Mouse (Mus musculus): ENCODE data around the gene Pld3. TPM values are rescaled to one million over a fixed set of nuclear protein-coding genes. Genes with fewer than 3 reads are reported as not detected.
A peak's percentile ranks its signal among the peaks of the same experiment; 100 is the strongest.

The Pld3 gene
- polyA plus RNA-seq, 1 experiment, result 85.8 TPM

GRCm38 (mm10) chr7:27569580-27570224 lies 16.7 kb upstream of the Pld3 start:
- DNase-seq (ENCODE audit: low spot score), result no peak

GRCm38 (mm10) chr7:27560978-27561377 lies 8.0 kb upstream of the Pld3 start:
- no peak for DNase-seq (ENCODE audit: low spot score)

- no peak for DNase-seq (ENCODE audit: low spot score)
Observed at GRCm38 (mm10) chr7:27560291-27560887, 7.4 kb upstream of the Pld3 start.

- no peak for DNase-seq (ENCODE audit: low spot score)
Observed at GRCm38 (mm10) chr7:27552070-27552469, 948 bp downstream of the Pld3 start.

GRCm38 (mm10) chr7:27549597-27549996 lies 3.4 kb downstream of the Pld3 start:
- no peak for DNase-seq (ENCODE audit: low spot score)

GRCm38 (mm10) chr7:27544675-27545370 lies 8.2 kb downstream of the Pld3 start:
- no peak for DNase-seq (ENCODE audit: low spot score)

- no peak for DNase-seq (ENCODE audit: low spot score)
Observed at GRCm38 (mm10) chr7:27543851-27544250, 9.2 kb downstream of the Pld3 start.

- DNase-seq (ENCODE audit: low spot score), result no peak
Observed at GRCm38 (mm10) chr7:27543065-27543464, 10.0 kb downstream of the Pld3 start.

- peak; percentile 58 for DNase-seq (ENCODE audit: low spot score)
Observed at GRCm38 (mm10) chr7:27542392-27543033, 10.5 kb downstream of the Pld3 start.

GRCm38 (mm10) chr7:27541922-27542321 lies 11.1 kb downstream of the Pld3 start:
- DNase-seq (ENCODE audit: low spot score), result no peak

- no peak for DNase-seq (ENCODE audit: low spot score)
Observed at GRCm38 (mm10) chr7:27541431-27541830, 11.6 kb downstream of the Pld3 start.

GRCm38 (mm10) chr7:27540935-27541334 lies 12.1 kb downstream of the Pld3 start:
- DNase-seq (ENCODE audit: low spot score), result no peak

- no peak for DNase-seq (ENCODE audit: low spot score)
Observed at GRCm38 (mm10) chr7:27540521-27540920, 12.5 kb downstream of the Pld3 start.

- no peak for DNase-seq (ENCODE audit: low spot score)
Observed at GRCm38 (mm10) chr7:27538797-27539196, 14.2 kb downstream of the Pld3 start.

GRCm38 (mm10) chr7:27537998-27538397 lies 15.0 kb downstream of the Pld3 start:
- no peak for DNase-seq (ENCODE audit: low spot score)

- no peak for DNase-seq (ENCODE audit: low spot score)
Observed at GRCm38 (mm10) chr7:27536618-27537017, 16.4 kb downstream of the Pld3 start.

GRCm38 (mm10) chr7:27535386-27535785 lies 17.6 kb downstream of the Pld3 start:
- no peak for DNase-seq (ENCODE audit: low spot score)

GRCm38 (mm10) chr7:27532480-27533050 lies 20.5 kb downstream of the Pld3 start:
- no peak for DNase-seq (ENCODE audit: low spot score)

GRCm38 (mm10) chr7:27531707-27532106 lies 21.3 kb downstream of the Pld3 start:
- no peak for DNase-seq (ENCODE audit: low spot score)

- DNase-seq (ENCODE audit: low spot score), result no peak
Observed at GRCm38 (mm10) chr7:27530937-27531336, 22.1 kb downstream of the Pld3 start.

GRCm38 (mm10) chr7:27529070-27529469 lies 23.9 kb downstream of the Pld3 start:
- DNase-seq (ENCODE audit: low spot score), result no peak
